Mouse (Mus musculus) hindbrain, postnatal 0 days (tissue): ENCODE results near the gene Rgl1. TPM values are rescaled to one million over a fixed set of nuclear protein-coding genes. Genes with fewer than 3 reads are reported as not detected.

ENCODE experiments used
- ATAC-seq: fragments of 200-750 bp; cut with Nextera tagmentation; 2 replicates; pipeline ENCODE4 v1.8.0; 2017; ENCODE audit warnings: mild to moderate bottlenecking, moderate TSS enrichment, moderate library complexity
- DNase-seq: peaks from one replicate; pipeline ENCODE4 v3.0.0-alpha.2; 2015; ENCODE audit warnings: low spot score
- H3K27ac ChIP-seq: fragments of 300-500 bp; sonication (generic); 2 replicates; pipeline ENCODE4 v1.5.1; 2014; ENCODE audit warnings: mild to moderate bottlenecking
- H3K27me3 ChIP-seq: fragments of 300-500 bp; sonication (generic); 2 replicates; pipeline ENCODE4 v1.6.1; 2014; ENCODE audit warnings: low read length, mixed read lengths; ENCODE audit not compliant: insufficient read depth
- H3K36me3 ChIP-seq: fragments of 300-500 bp; sonication (generic); 2 replicates; pipeline ENCODE4 v1.6.1; 2014; ENCODE audit warnings: low read length, mixed read lengths; ENCODE audit not compliant: insufficient read depth
- H3K4me1 ChIP-seq: fragments of 300-500 bp; sonication (generic); 2 replicates; pipeline ENCODE4 v1.6.1; 2014; ENCODE audit warnings: antibody characterized with exemption, low read length, mixed read lengths; ENCODE audit not compliant: insufficient read depth
- H3K4me2 ChIP-seq: fragments of 300-500 bp; sonication (generic); 2 replicates; pipeline ENCODE4 v1.6.1; 2014; ENCODE audit warnings: low read depth, mild to moderate bottlenecking, low read length, moderate library complexity, mixed read lengths
- H3K4me3 ChIP-seq: fragments of 300-500 bp; sonication (generic); 2 replicates; pipeline ENCODE4 v1.5.1; 2014; ENCODE audit warnings: low read length
- H3K9ac ChIP-seq: fragments of 300-500 bp; sonication (generic); replicated peaks from 2 replicates; pipeline ENCODE4 v1.6.1; 2014; ENCODE audit warnings: mild to moderate bottlenecking, low read length, moderate library complexity, mixed read lengths
- H3K9me3 ChIP-seq: fragments of 300-500 bp; sonication (generic); 2 replicates; pipeline ENCODE4 v1.6.1; 2016; ENCODE audit warnings: low read length, mixed read lengths
- CTCF ChIP-seq: IDR thresholded peaks from 2 replicates; pipeline ENCODE4 v1.5.1; 2016; ENCODE audit warnings: antibody characterized with exemption, control low read depth, low read depth
- WGBS: fragments of 180-500 bp; shearing (Covaris S2); extraction: QIAGEN DNeasy Blood & Tissue Kit; methylation state at CpG from one replicate; pipeline ENCODE4 v1.1.7; 2014; 5-methylcytosine and 5-hydroxymethylcytosine counted together
- polyA plus RNA-seq: library from polyadenylated mRNA; unstranded; fragments of >200 nt; fragmentation: Nextera tagmentation; extraction: Ambion mirVana; gene quantifications from 2 replicates; pipeline ENCODE4 v1.2.1, GENCODE M21; 2015
- total RNA-seq: library from RNA; depleted of rRNA; stranded (reverse); fragments of >200 nt; gene quantifications from 2 replicates; pipeline ENCODE4 v1.2.3, GENCODE M21; 2014

Gene Rgl1
- total and polyA plus RNA-seq, 2 experiments from 2014 or later, result 16.1 to 17.0 TPM

- 71% methylated on average over 6 of the region's 6 CpGs for WGBS
- H3K4me2 ChIP-seq, result no peak overlapping the region
- no peaks in the 10 kb centered on the region for H3K27me3 ChIP-seq
- no peaks in the 10 kb centered on the region for H3K4me1 ChIP-seq
- no peak overlapping the region for H3K27ac ChIP-seq
- TF ChIP-seq CTCF, result no peak
- H3K9me3 ChIP-seq, result no peaks in the 10 kb centered on the region
- ATAC-seq (no peak), DNase-seq (no peak)
- no peaks in the 10 kb centered on the region for H3K36me3 ChIP-seq
- H3K4me3 ChIP-seq, result no peak overlapping the region
- H3K9ac ChIP-seq, result no peak overlapping the region
These were observed 48.0 kb downstream of the Rgl1 start for GRCm38 (mm10) chr1:152718200-152718599.

DNA sequence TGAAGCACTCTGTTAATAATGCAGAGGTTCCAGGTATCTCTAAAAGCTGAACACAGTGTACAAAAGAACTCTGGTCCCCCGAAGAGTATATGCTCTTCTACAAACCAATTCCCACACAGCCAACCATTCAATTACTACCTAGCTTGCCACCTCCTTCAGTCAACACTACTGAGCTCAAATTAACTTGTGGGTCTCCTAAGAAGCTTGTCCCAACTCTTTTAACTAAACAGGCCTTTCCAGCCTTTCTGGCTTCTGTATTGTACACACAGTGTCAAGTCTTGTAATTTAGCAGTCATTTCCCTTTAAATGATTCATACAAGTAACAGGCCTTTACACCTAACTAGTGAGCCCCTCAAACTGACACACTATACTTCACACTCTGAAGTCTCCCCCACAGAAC, 48.8 kb downstream of the Rgl1 start:
- DNase-seq (no peak), ATAC-seq (no peak)
- no peaks in the 10 kb centered on the region for H3K27me3 ChIP-seq
- H3K9ac ChIP-seq, result no peak overlapping the region
- whole genome bisulfite sequencing, result 93% methylated on average over 1 of the region's 1 CpGs
- TF ChIP-seq CTCF, result no peak
- H3K4me3 ChIP-seq, result no peak overlapping the region
- no peaks in the 10 kb centered on the region for H3K36me3 ChIP-seq
- H3K4me2 ChIP-seq, result no peak overlapping the region
- no peaks in the 10 kb centered on the region for H3K9me3 ChIP-seq
- no peak overlapping the region for H3K27ac ChIP-seq
- H3K4me1 ChIP-seq, result no peaks in the 10 kb centered on the region

DNA sequence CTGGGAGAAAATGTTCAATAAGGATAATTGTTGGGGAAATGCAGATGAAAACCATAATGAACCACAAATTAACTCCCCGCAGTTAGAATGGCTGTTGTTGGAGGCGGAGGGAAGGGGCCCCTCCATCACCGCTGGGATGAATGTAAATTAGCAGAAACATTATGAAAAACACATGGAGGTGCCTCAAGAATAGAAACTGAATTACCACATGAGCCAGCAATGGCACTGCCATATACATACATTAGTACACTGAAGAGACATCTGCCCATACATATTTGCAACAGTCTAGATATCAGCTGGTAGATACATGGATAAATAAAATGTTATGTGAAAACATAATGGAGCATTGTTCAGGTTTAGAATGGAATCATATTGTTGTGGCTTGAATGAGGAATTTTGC, 51.7 kb downstream of the Rgl1 start:
- TF ChIP-seq CTCF, result no peak
- WGBS, result 72% methylated on average over 3 of the region's 3 CpGs
- Histone ChIP-seq H3K9me3 (no peaks in the 10 kb centered on the region), H3K4me2 (no peak overlapping the region), H3K27ac (no peak overlapping the region), H3K36me3 (no peaks in the 10 kb centered on the region), H3K9ac (no peak overlapping the region), H3K4me1 (no peaks in the 10 kb centered on the region), H3K4me3 (no peak overlapping the region), H3K27me3 (no peaks in the 10 kb centered on the region)
- no peak for DNase-seq
- no peak for ATAC-seq

- Histone ChIP-seq H3K27me3 (no peaks in the 10 kb centered on the region), H3K4me3 (no peak overlapping the region), H3K27ac (no peak overlapping the region), H3K36me3 (no peaks in the 10 kb centered on the region), H3K9ac (no peak overlapping the region), H3K4me1 (no peaks in the 10 kb centered on the region), H3K9me3 (no peaks in the 10 kb centered on the region), H3K4me2 (no peak overlapping the region)
- ATAC-seq, result no peak
- no peak for DNase-seq
- no peak for TF ChIP-seq CTCF
- 61% methylated on average over 4 of the region's 4 CpGs for WGBS
These were observed 52.2 kb downstream of the Rgl1 start for GRCm38 (mm10) chr1:152713924-152714323.

DNA sequence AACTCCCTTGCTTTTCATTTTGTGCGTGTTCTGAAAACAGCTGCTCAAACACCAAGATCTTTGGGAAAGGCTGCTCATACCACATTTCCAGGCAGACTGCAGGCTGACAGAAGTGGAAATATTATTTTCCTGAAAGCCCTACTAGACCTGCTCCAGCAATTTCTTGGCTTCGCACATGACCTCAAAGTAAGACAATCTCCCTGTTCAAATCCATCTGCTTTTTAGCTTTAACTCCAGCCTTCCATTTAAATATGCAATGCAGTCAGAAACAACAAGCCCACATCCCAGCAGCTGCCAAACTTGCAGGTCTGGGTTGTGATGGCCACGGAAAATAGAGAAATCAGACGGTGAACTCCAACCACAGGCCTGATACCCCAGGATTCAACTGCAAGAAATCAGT, 55.1 kb downstream of the Rgl1 start:
- ATAC-seq (no peak), DNase-seq (no peak)
- no peaks in the 10 kb centered on the region for H3K36me3 ChIP-seq
- H3K4me2 ChIP-seq, result no peak overlapping the region
- no peak for TF ChIP-seq CTCF
- no peak overlapping the region for H3K4me3 ChIP-seq
- H3K4me1 ChIP-seq, result no peaks in the 10 kb centered on the region
- no peak overlapping the region for H3K9ac ChIP-seq
- no peaks in the 10 kb centered on the region for H3K27me3 ChIP-seq
- H3K9me3 ChIP-seq, result no peaks in the 10 kb centered on the region
- no peak overlapping the region for H3K27ac ChIP-seq
- 89% methylated on average over 4 of the region's 4 CpGs for WGBS

DNA sequence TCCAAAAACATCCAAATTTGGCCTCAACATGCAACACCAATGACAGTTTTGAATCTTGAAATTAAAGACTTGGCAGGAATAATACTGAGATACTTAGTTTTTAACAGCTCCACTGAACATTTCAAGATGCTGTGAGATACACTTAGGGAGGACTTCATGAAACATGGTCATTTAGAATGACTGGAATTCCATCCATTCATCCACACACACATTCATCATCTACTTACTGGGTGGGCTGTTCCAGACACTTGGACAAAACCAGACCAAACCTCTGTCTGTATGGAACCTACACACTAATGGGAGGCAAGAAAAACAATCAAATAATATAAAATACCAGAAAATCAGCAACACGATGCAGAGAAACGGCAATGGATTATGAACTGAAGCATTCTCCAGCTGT, 58.6 kb downstream of the Rgl1 start:
- Histone ChIP-seq H3K4me1 (no peaks in the 10 kb centered on the region), H3K4me3 (no peak overlapping the region), H3K9me3 (no peaks in the 10 kb centered on the region), H3K27me3 (no peaks in the 10 kb centered on the region), H3K4me2 (no peak overlapping the region), H3K9ac (no peak overlapping the region), H3K36me3 (no peaks in the 10 kb centered on the region), H3K27ac (no peak overlapping the region)
- DNase-seq (no peak), ATAC-seq (no peak)
- TF ChIP-seq CTCF, result no peak
- 93% methylated on average over 2 of the region's 2 CpGs for WGBS

DNA sequence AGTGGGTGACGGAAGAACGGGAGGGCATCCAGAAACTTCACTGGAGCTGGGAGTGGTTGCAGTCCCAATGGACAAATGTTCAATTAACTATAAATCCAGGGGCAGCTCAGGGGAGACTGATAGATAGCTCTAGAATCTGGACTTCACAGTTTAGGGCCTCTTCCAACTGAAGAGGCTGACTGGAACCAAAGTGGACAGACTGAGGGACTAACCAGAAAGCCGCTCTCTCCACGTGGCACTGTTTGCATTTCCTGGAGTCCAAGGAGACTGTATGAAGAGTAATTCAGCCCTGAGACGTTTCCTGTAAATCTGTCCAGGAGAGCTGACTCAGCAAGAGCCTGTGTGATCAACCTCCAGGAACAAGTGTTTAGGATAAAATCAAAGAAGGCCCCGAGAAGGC, 62.2 kb downstream of the Rgl1 start:
- Histone ChIP-seq H3K4me3 (no peak overlapping the region), H3K9ac (no peak overlapping the region), H3K4me2 (no peak overlapping the region), H3K27ac (no peak overlapping the region), H3K4me1 (no peaks in the 10 kb centered on the region), H3K27me3 (no peaks in the 10 kb centered on the region), H3K9me3 (no peaks in the 10 kb centered on the region), H3K36me3 (no peaks in the 10 kb centered on the region)
- WGBS, result 60% methylated on average over 6 of the region's 6 CpGs
- ATAC-seq, result no peak
- DNase-seq, result no peak
- TF ChIP-seq CTCF, result no peak

DNA sequence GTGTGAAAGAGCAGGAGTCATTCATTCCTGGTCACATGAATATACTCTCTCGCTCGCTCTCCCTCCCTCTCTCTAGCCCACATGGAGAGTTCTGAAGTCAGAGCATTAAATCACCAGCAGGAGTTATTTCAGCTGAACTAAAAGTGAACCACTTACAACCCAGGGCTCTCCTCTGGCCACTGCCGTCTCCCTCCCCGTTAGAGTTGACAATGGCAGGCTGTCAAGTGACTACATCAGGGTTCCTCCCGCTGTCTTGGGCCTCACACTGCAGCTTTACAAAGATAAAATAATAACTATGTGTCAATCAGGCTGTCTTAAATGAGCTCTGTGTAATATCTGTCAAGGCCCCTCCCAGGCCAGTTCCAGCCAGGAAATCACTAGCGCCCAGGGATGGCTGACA, 63.2 kb downstream of the Rgl1 start:
- Histone ChIP-seq H3K27ac (no peak overlapping the region), H3K4me2 (no peak overlapping the region), H3K4me3 (no peak overlapping the region), H3K36me3 (no peaks in the 10 kb centered on the region), H3K27me3 (no peaks in the 10 kb centered on the region), H3K9me3 (no peaks in the 10 kb centered on the region), H3K9ac (no peak overlapping the region), H3K4me1 (no peaks in the 10 kb centered on the region)
- DNase-seq (peak; percentile 11), ATAC-seq (0 out of 2 replicates have a peak, but pooled peaks have one; percentile 35)
- TF ChIP-seq CTCF, result no peak
- 26% methylated on average over 6 of the region's 6 CpGs for WGBS
